Mouse (Mus musculus) kidney, postnatal 10 days (tissue): ENCODE measurements around the gene Slc51a.

Source experiments
- DNase-seq: peaks from one replicate; pipeline ENCODE4 v3.0.0; 2021; ENCODE audit warnings: mixed read lengths

The Slc51a gene

GRCm38 (mm10) chr16:32427506-32427905 lies 60.2 kb downstream of the Slc51a start:
- no peak for DNase-seq
